Mouse (Mus musculus) adrenal gland, adult 8-10 months (tissue): ENCODE measurements around the gene Fam43a. TPM values are rescaled to one million over a fixed set of nuclear protein-coding genes. Genes with fewer than 3 reads are reported as not detected.

ENCODE experiments used
- DNase-seq: peaks from one replicate; pipeline ENCODE4 v3.0.0; 2022
- total RNA-seq, 4 experiments: library from RNA; stranded (reverse); gene quantifications; 2 replicates each; pipeline ENCODE4 v1.2.4; 2022

The Fam43a gene
- 10 to 100 TPM; 36.5 to 45.0 (median 38.5) TPM for total RNA-seq

- peak; percentile 94 for DNase-seq
Measured at GRCm38 (mm10) chr16:30599491-30600268, at the start of gene Fam43a. Gene Fam43a, plus strand, starts transcription at chr16:30599723.

DNA sequence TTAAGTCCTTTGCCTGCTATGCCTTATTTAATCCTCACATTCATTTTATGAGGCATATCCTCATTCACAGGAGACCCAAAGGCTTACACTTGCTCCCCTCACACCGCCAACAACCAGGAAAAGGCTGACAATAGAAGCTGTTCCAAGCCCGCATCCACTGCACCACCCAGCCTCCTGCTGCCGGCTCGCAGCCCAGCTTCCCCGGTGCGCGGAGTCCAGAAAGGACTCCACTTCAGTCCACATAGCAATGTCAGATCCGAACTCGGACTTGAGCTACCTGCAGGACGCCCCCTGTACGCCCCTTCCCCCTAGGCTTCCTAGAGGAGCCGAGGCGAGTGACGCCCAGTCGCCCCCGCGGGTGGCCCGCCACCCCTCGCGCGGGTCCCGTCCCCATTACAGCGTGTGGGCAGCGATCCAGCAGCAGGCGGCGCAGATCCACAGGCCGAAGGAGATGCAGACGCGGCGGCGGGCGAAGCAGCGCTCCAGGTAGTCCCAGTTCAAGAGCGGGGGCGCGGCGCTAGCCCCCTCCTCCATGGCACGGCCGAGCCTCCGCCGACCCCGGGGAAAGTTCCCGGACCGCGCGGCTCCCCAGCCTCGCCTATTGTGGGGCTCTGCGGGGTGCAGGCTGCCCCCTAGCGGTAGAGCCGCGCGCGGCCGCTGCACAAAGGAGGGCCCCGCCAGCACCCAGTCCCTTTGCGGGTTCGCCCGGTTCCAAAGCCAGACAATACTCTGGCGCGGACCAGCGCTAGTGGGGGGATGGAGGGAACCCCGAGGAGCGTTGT lies 49.4 kb upstream of the Fam43a start:
- peak; percentile 36 for DNase-seq

- no peak for DNase-seq
Measured at GRCm38 (mm10) chr16:30550748-30551192, 48.8 kb upstream of the Fam43a start, which contains the start of gene Tmem44. Gene Tmem44, minus strand, starts transcription at chr16:30550842.

DNA sequence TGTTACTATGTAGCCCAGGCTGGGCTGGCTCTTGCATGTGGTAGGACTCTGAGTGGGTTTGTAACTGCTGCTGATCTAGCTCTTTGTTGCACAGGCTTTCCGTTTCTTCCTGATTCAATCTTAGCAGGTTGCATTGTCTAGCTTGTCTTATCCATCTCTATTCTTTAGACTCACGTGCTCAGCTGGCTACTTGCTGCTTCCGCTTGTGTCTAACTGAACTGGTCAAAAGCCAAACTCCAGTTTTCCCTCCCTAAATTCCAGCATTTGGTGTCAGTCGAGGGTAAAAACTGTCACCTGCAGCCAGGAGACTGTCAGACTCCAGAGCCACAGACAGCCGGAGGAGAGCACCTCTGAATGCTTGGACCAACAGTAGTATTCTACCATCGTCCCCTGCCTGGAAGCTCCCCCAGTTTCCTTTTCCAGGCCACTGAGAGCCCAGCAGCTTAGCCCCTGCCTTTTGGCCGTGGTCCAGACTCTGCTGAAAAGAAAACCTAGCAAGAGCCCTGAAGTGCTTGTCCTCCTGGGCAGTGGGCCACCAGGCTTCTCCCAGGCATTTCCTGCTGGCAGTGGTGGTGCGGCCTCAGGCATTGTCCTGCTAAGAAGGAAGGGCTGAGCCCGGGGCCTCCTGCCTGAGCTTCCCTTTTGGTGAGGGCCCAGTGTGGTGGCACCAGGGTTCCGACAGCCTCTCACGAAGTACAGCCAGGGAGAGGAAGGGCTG lies 46.7 kb upstream of the Fam43a start:
- peak; percentile 66 for DNase-seq

- no peak for DNase-seq
Measured at GRCm38 (mm10) chr16:30554109-30554508, 45.4 kb upstream of the Fam43a start.

- DNase-seq, result no peak
Measured at GRCm38 (mm10) chr16:30559312-30559992, 40.1 kb upstream of the Fam43a start.

GRCm38 (mm10) chr16:30560601-30561000 lies 38.9 kb upstream of the Fam43a start:
- DNase-seq, result no peak

GRCm38 (mm10) chr16:30565631-30566030 lies 33.9 kb upstream of the Fam43a start:
- no peak for DNase-seq

GRCm38 (mm10) chr16:30570173-30570572 lies 29.4 kb upstream of the Fam43a start:
- no peak for DNase-seq

- no peak for DNase-seq
Measured at GRCm38 (mm10) chr16:30571378-30571777, 28.1 kb upstream of the Fam43a start.

GRCm38 (mm10) chr16:30572239-30572638 lies 27.3 kb upstream of the Fam43a start:
- DNase-seq, result no peak

- no peak for DNase-seq
Measured at GRCm38 (mm10) chr16:30575815-30576214, 23.7 kb upstream of the Fam43a start.

DNA sequence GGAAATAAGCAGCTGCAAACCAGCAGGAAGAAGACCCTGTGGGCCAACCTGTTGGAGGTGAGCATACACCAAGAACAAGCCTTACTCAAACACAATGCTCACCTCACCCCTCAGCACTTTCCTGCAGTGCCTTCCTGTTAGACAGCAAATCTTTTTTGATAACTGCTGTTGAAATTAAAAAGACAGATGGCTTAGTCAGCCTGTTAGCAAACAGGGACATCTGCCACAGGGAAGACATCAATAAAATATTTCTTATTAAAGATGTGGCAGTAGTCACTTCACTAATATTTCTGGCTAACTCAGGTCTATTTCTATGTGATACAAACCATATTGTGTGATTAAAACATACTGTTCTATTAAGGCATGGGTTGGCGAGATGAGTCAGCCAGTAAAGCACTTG lies 23.1 kb upstream of the Fam43a start:
- DNase-seq, result no peak

- DNase-seq, result no peak
Measured at GRCm38 (mm10) chr16:30580765-30581164, 18.8 kb upstream of the Fam43a start.

DNA sequence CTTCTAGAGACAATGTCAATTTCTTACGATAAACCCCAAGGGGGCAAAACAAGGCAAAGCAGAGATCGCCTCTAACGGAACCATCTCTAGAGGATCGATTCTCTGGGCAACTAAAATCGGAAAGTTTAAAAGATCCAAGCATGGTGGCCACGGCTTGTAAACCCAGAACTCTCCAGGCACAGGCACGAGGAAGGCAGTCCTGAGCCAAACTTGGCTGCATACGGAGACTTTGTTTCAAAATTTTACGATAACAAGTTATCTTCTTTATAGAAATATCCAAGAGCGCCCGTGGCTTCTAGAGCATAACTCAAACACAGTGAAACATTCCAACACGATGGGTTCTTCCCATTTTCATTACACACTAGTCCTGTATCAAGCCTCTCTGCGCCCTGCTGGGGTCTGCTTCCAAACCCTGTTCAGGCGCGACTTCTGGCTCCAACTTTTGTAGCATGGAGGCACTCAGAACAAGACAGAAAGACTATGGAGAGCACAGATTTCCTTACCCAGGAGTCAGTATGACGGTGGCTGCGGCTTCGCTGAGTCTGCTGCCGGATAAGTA lies 12.5 kb upstream of the Fam43a start:
- DNase-seq, result no peak

GRCm38 (mm10) chr16:30587494-30588327 lies 11.8 kb upstream of the Fam43a start, which contains the start of gene Lsg1:
Gene Lsg1, minus strand, starts transcription at chr16:30587592.
- DNase-seq, result peak; percentile 85

DNA sequence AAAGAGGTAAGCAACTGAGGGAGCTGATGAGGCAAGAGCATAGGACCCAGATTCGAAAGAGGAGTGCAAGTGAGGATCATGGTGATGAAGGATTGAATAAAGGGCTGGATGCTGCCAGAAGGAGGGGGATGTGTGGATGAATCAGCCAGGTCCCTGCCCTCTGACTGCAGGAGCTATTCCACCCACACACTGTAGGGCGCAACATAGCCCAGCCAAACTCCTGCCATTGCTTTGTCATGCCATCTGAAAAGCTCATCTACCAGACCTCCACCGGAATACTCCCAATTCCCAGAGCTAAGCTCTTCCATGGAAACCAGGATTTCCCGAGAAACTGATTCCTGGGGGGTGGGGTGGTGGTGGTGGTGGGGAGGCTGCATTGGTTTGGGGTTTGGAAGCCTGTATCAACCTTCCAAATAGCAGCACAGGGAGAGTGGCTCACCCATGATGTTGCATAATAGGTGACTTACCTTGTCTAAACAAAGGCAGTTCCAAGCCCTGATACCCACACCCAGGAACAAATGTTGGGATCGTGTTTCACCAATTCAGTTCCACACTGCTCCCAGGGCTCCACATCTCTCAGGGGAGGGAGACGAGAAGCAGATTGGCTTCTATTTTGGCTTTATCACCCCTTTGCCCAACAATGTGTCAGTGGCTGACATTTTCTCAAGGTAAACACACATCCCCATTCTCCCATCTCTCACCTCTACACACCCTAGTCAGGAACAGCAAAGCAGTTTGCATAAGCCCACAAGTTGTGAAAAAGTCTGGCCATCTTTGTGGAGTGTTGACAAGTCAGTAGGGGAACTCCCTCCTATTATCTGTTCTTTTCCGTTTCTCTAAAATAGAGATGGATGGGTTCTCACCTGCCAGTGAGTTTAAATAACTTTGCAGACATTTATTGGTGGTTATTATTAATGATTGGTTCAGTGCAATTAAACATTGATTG lies 9.0 kb upstream of the Fam43a start:
- DNase-seq, result no peak

DNA sequence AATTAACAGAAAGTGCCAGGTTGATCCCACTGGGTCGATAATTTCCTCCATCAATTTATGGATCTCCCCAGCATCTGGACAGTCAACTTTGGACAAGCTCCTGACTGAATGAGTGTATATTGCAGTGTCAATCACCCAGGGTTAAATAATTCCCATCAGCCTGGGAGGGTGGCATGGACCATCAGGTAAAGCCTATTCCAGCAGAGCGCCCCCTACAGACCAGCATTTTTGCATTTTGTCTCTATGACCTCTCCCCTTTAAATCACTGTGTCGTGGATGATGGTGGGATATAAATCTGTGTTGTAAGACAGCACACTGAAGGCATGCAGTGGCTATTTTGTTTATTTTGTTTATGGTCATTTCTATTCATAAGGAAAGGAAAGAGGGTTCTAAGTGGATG lies 7.5 kb upstream of the Fam43a start:
- no peak for DNase-seq

GRCm38 (mm10) chr16:30595356-30595755 lies 4.2 kb upstream of the Fam43a start:
- DNase-seq, result no peak
